ENCODE assay signal across 8 mouse cellular contexts in the genomic region with DNA sequence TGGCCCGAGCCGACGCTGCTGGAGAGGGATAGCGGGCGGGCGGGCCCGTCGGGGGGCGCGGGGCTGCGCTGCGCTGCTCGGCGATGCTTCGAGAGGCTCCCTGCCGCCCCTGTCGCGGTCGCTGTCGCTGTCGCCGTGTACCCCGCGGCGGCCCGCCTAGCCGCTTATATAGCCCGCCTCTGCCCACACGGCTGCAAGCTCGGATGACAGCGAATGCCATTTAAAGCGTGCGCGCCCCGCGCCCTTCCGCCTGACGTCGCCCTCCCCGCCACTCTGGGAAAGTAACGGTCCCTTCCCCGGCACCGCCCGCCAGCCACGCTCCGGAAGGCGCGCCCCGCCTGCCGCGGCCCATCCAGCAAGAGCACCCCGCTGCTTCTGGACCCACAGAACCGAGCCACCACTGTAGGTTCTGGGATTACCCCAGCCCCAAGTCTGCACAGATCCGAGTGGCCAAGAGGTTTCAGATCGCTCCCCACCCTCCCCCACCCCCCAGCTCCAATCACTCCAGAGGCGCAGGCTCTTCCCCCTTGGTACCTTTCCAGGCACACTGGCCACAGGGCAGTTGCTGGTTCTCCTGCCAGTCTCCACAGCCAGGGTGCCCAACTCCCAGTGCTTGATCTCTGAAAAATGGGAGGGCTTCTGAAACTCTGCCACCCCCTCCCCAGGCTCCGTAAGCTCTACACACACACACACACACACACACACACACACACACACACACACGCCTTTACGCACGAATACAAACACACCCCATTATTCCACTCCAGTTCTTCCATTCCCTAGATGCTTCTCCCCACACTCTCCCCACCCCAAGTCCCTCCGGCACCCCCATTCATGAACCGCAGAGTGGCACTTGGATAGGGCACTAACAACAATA. TPM values are rescaled to one million over a fixed set of nuclear protein-coding genes. Genes with fewer than 3 reads are reported as not detected.
DNase-seq lines count a peak whose midpoint lies in the region; ATAC-seq lines count a peak whose summit lies in the region.

Gene Gm13889, minus strand, starts transcription at position 294 of the 877 bp plus-strand sequence.

- no peak for ATAC-seq in erythroblast, adult 5-6 weeks (replicated peaks; ENCODE audit: low FRiP score, poor library complexity, severe bottlenecking)
- ATAC-seq in embryonic facial prominence, embryonic 14.5 days (ENCODE audit: low read depth) = peak; percentile 72
- peak; percentile 52; the same call in 1 of the 2 replicates for ATAC-seq in limb, embryonic 13.5 days (ENCODE audit: low FRiP score, low read depth)
- ATAC-seq in midbrain, embryonic 16.5 days = peak; percentile 74

- peak; percentile 84 for DNase-seq in embryonic facial prominence, embryonic 14.5 days (ENCODE audit: low spot score)
- DNase-seq in heart, adult 9 months (ENCODE audit: low spot score in 2 of 2) = peak; percentile 65 to 68
- DNase-seq in kidney, adult 9 months = peak; percentile 76
- DNase-seq in testis, postnatal 10 days (ENCODE audit: low spot score) = peak; percentile 59

- no peaks in the 10 kb centered on the region for H3K36me3 ChIP-seq in erythroblast, embryonic 14.5 days (ENCODE audit: control insufficient read depth)
- H3K36me3 ChIP-seq in embryonic facial prominence, embryonic 14.5 days (ENCODE audit: control insufficient read depth, insufficient read depth, low read length) = no peaks in the 10 kb centered on the region
- H3K36me3 ChIP-seq in limb, embryonic 13.5 days = no peaks in the 10 kb centered on the region
- no peaks in the 10 kb centered on the region for H3K36me3 ChIP-seq in midbrain, embryonic 16.5 days (ENCODE audit: control insufficient read depth, insufficient read depth, low read length)

- peak within 1 kb of the TSS; percentile 72 for H3K9ac ChIP-seq in embryonic facial prominence, embryonic 14.5 days (ENCODE audit: low read depth, low read length)
- H3K9ac ChIP-seq in limb, embryonic 13.5 days = peak within 1 kb of the TSS; percentile 69
- peak within 1 kb of the TSS; percentile 80 for H3K9ac ChIP-seq in midbrain, embryonic 16.5 days (ENCODE audit: low read depth, low read length)

- no peak within 1 kb of the TSS for H3K27ac ChIP-seq in embryonic facial prominence, embryonic 14.5 days (replicated peaks; ENCODE audit: low read depth, low read length)
- H3K27ac ChIP-seq in limb, embryonic 13.5 days = no peak within 1 kb of the TSS
- peak within 1 kb of the TSS; percentile 70 for H3K27ac ChIP-seq in midbrain, embryonic 16.5 days (ENCODE audit: low read length)

- peaks cover 58% of the 10 kb centered on the region for H3K27me3 ChIP-seq in erythroblast, embryonic 14.5 days (ENCODE audit: control insufficient read depth)
- H3K27me3 ChIP-seq in embryonic facial prominence, embryonic 14.5 days (replicated peaks; ENCODE audit: control insufficient read depth, insufficient read depth, low read length) = peaks cover 61% of the 10 kb centered on the region
- H3K27me3 ChIP-seq in limb, embryonic 13.5 days = peaks cover 88% of the 10 kb centered on the region
- H3K27me3 ChIP-seq in midbrain, embryonic 16.5 days (ENCODE audit: control insufficient read depth, insufficient read depth, low read depth, low read length) = peaks cover 8% of the 10 kb centered on the region

- H3K4me3 ChIP-seq in erythroblast, embryonic 14.5 days (replicated peaks) = peak within 1 kb of the TSS; percentile 38
- peak within 1 kb of the TSS; percentile 66 for H3K4me3 ChIP-seq in embryonic facial prominence, embryonic 14.5 days (ENCODE audit: low read depth, low read length)
- H3K4me3 ChIP-seq in limb, embryonic 13.5 days = peak within 1 kb of the TSS; percentile 63
- peak within 1 kb of the TSS; percentile 74 for H3K4me3 ChIP-seq in midbrain, embryonic 16.5 days (ENCODE audit: low read depth, low read length)

- no peaks in the 10 kb centered on the region for H3K9me3 ChIP-seq in erythroblast, embryonic 14.5 days (ENCODE audit: control insufficient read depth, low read length)
- no peaks in the 10 kb centered on the region for H3K9me3 ChIP-seq in embryonic facial prominence, embryonic 14.5 days (ENCODE audit: control insufficient read depth, low read length)
- H3K9me3 ChIP-seq in limb, embryonic 13.5 days = no peaks in the 10 kb centered on the region
- no peaks in the 10 kb centered on the region for H3K9me3 ChIP-seq in midbrain, embryonic 16.5 days (replicated peaks; ENCODE audit: control insufficient read depth, low read length, poor library complexity, severe bottlenecking)

- H3K4me2 ChIP-seq in embryonic facial prominence, embryonic 14.5 days (ENCODE audit: low read depth, low read length) = peak within 1 kb of the TSS; percentile 95
- H3K4me2 ChIP-seq in limb, embryonic 13.5 days (replicated peaks) = peak within 1 kb of the TSS; percentile 98
- H3K4me2 ChIP-seq in midbrain, embryonic 16.5 days (ENCODE audit: low read length) = peak within 1 kb of the TSS; percentile 99

- no peaks in the 10 kb centered on the region for H3K4me1 ChIP-seq in erythroblast, embryonic 14.5 days (ENCODE audit: control insufficient read depth)
- peaks cover 5% of the 10 kb centered on the region; the same call in 1 of the 2 replicates for H3K4me1 ChIP-seq in embryonic facial prominence, embryonic 14.5 days (ENCODE audit: control insufficient read depth, insufficient read depth, low read length)
- peaks cover 19% of the 10 kb centered on the region for H3K4me1 ChIP-seq in limb, embryonic 13.5 days
- H3K4me1 ChIP-seq in midbrain, embryonic 16.5 days (ENCODE audit: control insufficient read depth, insufficient read depth, low read length) = peaks cover 25% of the 10 kb centered on the region

- WGBS in embryonic facial prominence, embryonic 14.5 days = 14% methylated on average over 15 of the region's 62 CpGs
- WGBS in limb, embryonic 13.5 days = 8% methylated on average over 53 of the region's 62 CpGs
- 3% methylated on average over 50 of the region's 62 CpGs for WGBS in midbrain, embryonic 16.5 days

RNA-seq across cellular contexts. Expression of gene Gm13889, which starts in this region (rescaled TPM):
- polyA plus RNA-seq in erythroblast, embryonic 14.5 days (2012) = 0.03 and 0.08 TPM in 2 replicates
- not detected in 2 replicates for total RNA-seq in erythroblast, adult 5-6 weeks (2015; ENCODE audit: low replicate concordance)
- total RNA-seq in erythroblast, adult 5-6 weeks (2017; ENCODE audit: low replicate concordance) = not detected in 2 replicates
- polyA plus RNA-seq in embryonic facial prominence, embryonic 14.5 days (2014; fragmentation: Nextera tagmentation; extraction: Ambion mirVana) = 6.9 and 10.6 TPM in 2 replicates
- 1.1 and 1.8 TPM in 2 replicates for polyA plus RNA-seq in limb, embryonic 13.5 days (2015; fragmentation: Nextera tagmentation; extraction: Ambion mirVana)
- 5.3 and 5.8 TPM in 2 replicates for polyA plus RNA-seq in midbrain, embryonic 16.5 days (2015; fragmentation: Nextera tagmentation; extraction: Ambion mirVana)
